Mouse (Mus musculus): ENCODE measurements around the gene Wdr26. TPM values are rescaled to one million over a fixed set of nuclear protein-coding genes. Genes with fewer than 3 reads are reported as not detected.
A peak's percentile ranks its signal among the peaks of the same experiment; 100 is the strongest.

The Wdr26 gene
- polyA plus RNA-seq, 1 experiment, result 47.0 TPM

DNA sequence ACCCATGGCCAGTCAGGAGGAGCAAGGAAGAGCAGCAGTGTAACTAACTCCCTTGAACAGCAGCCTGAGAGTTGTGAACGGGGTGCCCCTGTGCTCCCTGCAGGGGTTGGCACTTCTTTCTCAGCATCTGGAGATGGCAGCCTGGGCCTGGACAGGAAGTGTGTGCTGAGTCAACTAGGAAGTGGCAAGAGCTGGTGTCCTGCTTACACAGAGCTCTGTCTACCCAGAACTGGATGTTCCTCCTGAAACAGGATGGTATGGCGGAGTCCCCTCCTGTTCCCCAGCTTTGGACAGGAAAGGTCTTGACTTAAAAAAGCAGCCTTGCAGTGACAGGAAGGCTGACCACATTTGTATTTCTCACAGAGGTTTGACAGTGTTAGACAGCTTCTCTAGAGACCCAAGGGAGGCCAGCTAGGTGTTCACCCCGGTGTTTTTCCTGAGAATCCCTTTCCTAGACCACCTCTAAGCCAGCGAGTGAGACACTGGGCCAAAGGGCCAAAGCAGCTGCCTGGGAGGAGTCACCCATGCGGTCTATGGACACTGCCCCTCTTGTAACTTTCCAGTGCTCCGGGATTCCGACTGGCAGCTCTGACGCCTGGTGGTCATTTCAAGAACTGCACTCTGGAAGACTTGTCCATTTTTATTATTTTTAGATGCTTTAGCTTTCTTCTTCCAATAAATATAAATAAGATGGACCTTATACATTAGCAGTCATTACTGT, 20.7 kb upstream of the Wdr26 start:
- DNase-seq, result peak; percentile 33 to 41
- Histone ChIP-seq H3K4me3 (replicated peaks; ENCODE audit: insufficient read depth, low read depth, low read length) (no peak overlapping the region), H3K4me1 (ENCODE audit: control insufficient read depth, insufficient read depth, low read length) (no peaks in the 10 kb centered on the region), H3K27me3 (ENCODE audit: control insufficient read depth, insufficient read depth, low read length) (no peaks in the 10 kb centered on the region), H3K27ac (ENCODE audit: insufficient read depth, low read length) (no peak overlapping the region)
- WGBS, result 18% methylated on average over 8 of the region's 8 CpGs
- TF ChIP-seq CTCF (IDR thresholded peaks at IDR 0.05; ENCODE audit: borderline replicate concordance, insufficient read depth, low read depth, low read length) (peak; percentile 58; the same call in 1 of the 2 replicates), POLR2A (IDR thresholded peaks at IDR 0.05; ENCODE audit: borderline replicate concordance, insufficient read depth, low read length) (no peak)

- DNase-seq, result no peak
- no peak overlapping the region for H3K27ac ChIP-seq (ENCODE audit: insufficient read depth, low read length)
- H3K4me3 ChIP-seq (replicated peaks; ENCODE audit: insufficient read depth, low read depth, low read length), result no peak overlapping the region
- 77% methylated on average over 9 of the region's 9 CpGs for WGBS
- TF ChIP-seq POLR2A (IDR thresholded peaks at IDR 0.05; ENCODE audit: borderline replicate concordance, insufficient read depth, low read length) (no peak), CTCF (IDR thresholded peaks at IDR 0.05; ENCODE audit: borderline replicate concordance, insufficient read depth, low read depth, low read length) (no peak)
- no peaks in the 10 kb centered on the region for H3K4me1 ChIP-seq (ENCODE audit: control insufficient read depth, insufficient read depth, low read length)
- no peaks in the 10 kb centered on the region for H3K27me3 ChIP-seq (ENCODE audit: control insufficient read depth, insufficient read depth, low read length)
Observed at GRCm38 (mm10) chr1:181231821-181232220, 20.0 kb upstream of the Wdr26 start.

DNA sequence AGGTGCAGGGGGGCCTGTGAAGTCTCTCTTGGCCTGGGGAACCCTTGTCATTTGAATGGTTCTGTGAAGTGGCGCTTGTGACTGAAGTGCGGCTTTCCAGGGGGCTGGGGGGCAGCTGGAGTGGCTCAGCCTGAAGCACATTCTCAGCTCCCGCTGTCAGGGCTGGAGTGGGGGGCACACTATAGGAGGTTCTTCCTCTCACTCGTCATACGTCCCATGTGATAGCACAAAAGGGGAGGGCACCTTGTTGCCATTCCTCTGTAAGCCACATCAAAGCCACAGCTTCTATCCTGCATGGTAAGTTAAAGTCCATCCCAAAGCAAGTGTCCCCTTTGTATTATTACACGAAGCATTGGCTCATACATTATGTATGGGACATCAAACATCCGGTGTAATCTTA, 19.5 kb upstream of the Wdr26 start:
- 46% methylated on average over 7 of the region's 7 CpGs for WGBS
- Histone ChIP-seq H3K4me3 (replicated peaks; ENCODE audit: insufficient read depth, low read depth, low read length) (no peak overlapping the region), H3K27ac (ENCODE audit: insufficient read depth, low read length) (no peak overlapping the region), H3K4me1 (ENCODE audit: control insufficient read depth, insufficient read depth, low read length) (no peaks in the 10 kb centered on the region), H3K27me3 (ENCODE audit: control insufficient read depth, insufficient read depth, low read length) (no peaks in the 10 kb centered on the region)
- DNase-seq, result no peak
- TF ChIP-seq POLR2A (IDR thresholded peaks at IDR 0.05; ENCODE audit: borderline replicate concordance, insufficient read depth, low read length), result no peak
- TF ChIP-seq CTCF (IDR thresholded peaks at IDR 0.05; ENCODE audit: borderline replicate concordance, insufficient read depth, low read depth, low read length), result no peak

DNA sequence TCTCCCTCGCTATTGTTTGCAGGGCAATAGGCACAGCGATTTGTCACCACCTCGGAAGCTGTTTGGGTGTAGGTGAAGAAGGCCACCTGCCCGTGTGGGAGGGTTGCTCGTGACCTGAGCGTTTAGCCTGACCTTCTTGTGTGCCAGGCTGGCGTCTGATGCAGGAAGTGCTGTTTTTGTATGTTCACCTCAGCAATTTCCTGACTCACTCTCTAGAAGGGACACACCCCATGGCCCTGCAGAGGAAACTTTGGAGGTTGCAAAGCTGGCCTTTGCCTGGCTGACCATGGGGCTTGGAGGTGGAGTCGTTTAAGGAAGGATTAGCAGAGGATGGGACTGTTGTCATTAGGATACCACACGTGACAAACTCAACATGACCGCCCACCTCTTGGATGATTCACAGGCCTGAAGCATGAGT, 18.9 kb upstream of the Wdr26 start:
- Histone ChIP-seq H3K4me3 (replicated peaks; ENCODE audit: insufficient read depth, low read depth, low read length) (no peak overlapping the region), H3K27ac (ENCODE audit: insufficient read depth, low read length) (no peak overlapping the region), H3K4me1 (ENCODE audit: control insufficient read depth, insufficient read depth, low read length) (no peaks in the 10 kb centered on the region), H3K27me3 (ENCODE audit: control insufficient read depth, insufficient read depth, low read length) (no peaks in the 10 kb centered on the region)
- TF ChIP-seq CTCF (IDR thresholded peaks at IDR 0.05; ENCODE audit: borderline replicate concordance, insufficient read depth, low read depth, low read length) (no peak), POLR2A (IDR thresholded peaks at IDR 0.05; ENCODE audit: borderline replicate concordance, insufficient read depth, low read length) (no peak)
- no peak for DNase-seq
- 54% methylated on average over 10 of the region's 10 CpGs for WGBS

GRCm38 (mm10) chr1:181229046-181229445, 17.2 kb upstream of the Wdr26 start:
- WGBS, result 88% methylated on average over 5 of the region's 5 CpGs
- H3K4me1 ChIP-seq (ENCODE audit: control insufficient read depth, insufficient read depth, low read length), result no peaks in the 10 kb centered on the region
- no peaks in the 10 kb centered on the region for H3K27me3 ChIP-seq (ENCODE audit: control insufficient read depth, insufficient read depth, low read length)
- TF ChIP-seq CTCF (IDR thresholded peaks at IDR 0.05; ENCODE audit: borderline replicate concordance, insufficient read depth, low read depth, low read length) (no peak), POLR2A (IDR thresholded peaks at IDR 0.05; ENCODE audit: borderline replicate concordance, insufficient read depth, low read length) (no peak)
- H3K4me3 ChIP-seq (replicated peaks; ENCODE audit: insufficient read depth, low read depth, low read length), result no peak overlapping the region
- H3K27ac ChIP-seq (ENCODE audit: insufficient read depth, low read length), result no peak overlapping the region
- DNase-seq, result no peak

- DNase-seq, result no peak
- H3K4me1 ChIP-seq (ENCODE audit: control insufficient read depth, insufficient read depth, low read length), result no peaks in the 10 kb centered on the region
- WGBS, result 52% methylated on average over 5 of the region's 5 CpGs
- no peak overlapping the region for H3K27ac ChIP-seq (ENCODE audit: insufficient read depth, low read length)
- H3K27me3 ChIP-seq (ENCODE audit: control insufficient read depth, insufficient read depth, low read length), result no peaks in the 10 kb centered on the region
- H3K4me3 ChIP-seq (replicated peaks; ENCODE audit: insufficient read depth, low read depth, low read length), result no peak overlapping the region
- TF ChIP-seq POLR2A (IDR thresholded peaks at IDR 0.05; ENCODE audit: borderline replicate concordance, insufficient read depth, low read length) (no peak), CTCF (IDR thresholded peaks at IDR 0.05; ENCODE audit: borderline replicate concordance, insufficient read depth, low read depth, low read length) (no peak)
Observed at GRCm38 (mm10) chr1:181228591-181228990, 16.8 kb upstream of the Wdr26 start.

GRCm38 (mm10) chr1:181227804-181228203, 16.0 kb upstream of the Wdr26 start:
- Histone ChIP-seq H3K27me3 (ENCODE audit: control insufficient read depth, insufficient read depth, low read length) (no peaks in the 10 kb centered on the region), H3K27ac (ENCODE audit: insufficient read depth, low read length) (no peak overlapping the region), H3K4me3 (replicated peaks; ENCODE audit: insufficient read depth, low read depth, low read length) (no peak overlapping the region), H3K4me1 (ENCODE audit: control insufficient read depth, insufficient read depth, low read length) (no peaks in the 10 kb centered on the region)
- TF ChIP-seq CTCF (IDR thresholded peaks at IDR 0.05; ENCODE audit: borderline replicate concordance, insufficient read depth, low read depth, low read length) (no peak), POLR2A (IDR thresholded peaks at IDR 0.05; ENCODE audit: borderline replicate concordance, insufficient read depth, low read length) (no peak)
- 88% methylated on average over 11 of the region's 11 CpGs for WGBS
- no peak for DNase-seq

GRCm38 (mm10) chr1:181226850-181227249, 15.0 kb upstream of the Wdr26 start:
- no peak for DNase-seq
- Histone ChIP-seq H3K4me3 (replicated peaks; ENCODE audit: insufficient read depth, low read depth, low read length) (no peak overlapping the region), H3K4me1 (ENCODE audit: control insufficient read depth, insufficient read depth, low read length) (no peaks in the 10 kb centered on the region), H3K27me3 (ENCODE audit: control insufficient read depth, insufficient read depth, low read length) (no peaks in the 10 kb centered on the region), H3K27ac (ENCODE audit: insufficient read depth, low read length) (no peak overlapping the region)
- WGBS, result 76% methylated on average over 11 of the region's 11 CpGs
- TF ChIP-seq CTCF (IDR thresholded peaks at IDR 0.05; ENCODE audit: borderline replicate concordance, insufficient read depth, low read depth, low read length) (no peak), POLR2A (IDR thresholded peaks at IDR 0.05; ENCODE audit: borderline replicate concordance, insufficient read depth, low read length) (no peak)
